Mouse (Mus musculus) midbrain, embryonic 14.5 days (tissue): ENCODE data around the gene Ccdc115. TPM values are rescaled to one million over a fixed set of nuclear protein-coding genes. Genes with fewer than 3 reads are reported as not detected.

Source experiments
- ATAC-seq: fragments of 200-750 bp; cut with Nextera tagmentation; 2 replicates; pipeline ENCODE4 v1.8.0; 2017; ENCODE audit warnings: moderate number of reproducible peaks, moderate library complexity; ENCODE audit not compliant: low FRiP score, low TSS enrichment
- DNase-seq: peaks from one replicate; pipeline ENCODE4 v3.0.0-alpha.2; 2015
- H3K27ac ChIP-seq: fragments of 300-500 bp; sonication (generic); replicated peaks from 2 replicates; pipeline ENCODE4 v1.5.1; 2014; ENCODE audit warnings: mild to moderate bottlenecking, low read depth, low read length, moderate library complexity
- H3K27me3 ChIP-seq: fragments of 300-500 bp; sonication (generic); 2 replicates; pipeline ENCODE4 v1.6.1; 2014; ENCODE audit warnings: low read length, control low read depth, mixed read lengths; ENCODE audit not compliant: control insufficient read depth, insufficient read depth
- H3K36me3 ChIP-seq: fragments of 300-500 bp; sonication (generic); 2 replicates; pipeline ENCODE4 v1.6.1; 2014; ENCODE audit warnings: low read length, control low read depth; ENCODE audit not compliant: control insufficient read depth, insufficient read depth
- H3K4me1 ChIP-seq: fragments of 300-500 bp; sonication (generic); 2 replicates; pipeline ENCODE4 v1.6.1; 2014; ENCODE audit warnings: mild to moderate bottlenecking, antibody characterized with exemption, low read length, control low read depth; ENCODE audit not compliant: control insufficient read depth, insufficient read depth
- H3K4me2 ChIP-seq: fragments of 300-500 bp; sonication (generic); 2 replicates; pipeline ENCODE4 v1.6.1; 2014; ENCODE audit warnings: mild to moderate bottlenecking, low read length, moderate library complexity
- H3K4me3 ChIP-seq: fragments of 300-500 bp; sonication (generic); replicated peaks from 2 replicates; pipeline ENCODE4 v1.5.1; 2014; ENCODE audit warnings: low read depth, low read length
- H3K9ac ChIP-seq: fragments of 300-500 bp; sonication (generic); replicated peaks from 2 replicates; pipeline ENCODE4 v1.6.1; 2014; ENCODE audit warnings: mild to moderate bottlenecking, low read length, moderate library complexity
- H3K9me3 ChIP-seq: fragments of 300-500 bp; sonication (generic); 2 replicates; pipeline ENCODE4 v1.6.1; 2016; ENCODE audit warnings: low read length, control low read depth, mixed read lengths; ENCODE audit not compliant: control insufficient read depth
- WGBS: fragments of 180-500 bp; shearing (Covaris S2); extraction: QIAGEN DNeasy Blood & Tissue Kit; methylation state at CpG from one replicate; pipeline ENCODE4 v1.1.7; 2014; 5-methylcytosine and 5-hydroxymethylcytosine counted together
- polyA plus RNA-seq: library from polyadenylated mRNA; unstranded; fragments of >200 nt; fragmentation: Nextera tagmentation; extraction: Ambion mirVana; gene quantifications from 2 replicates; pipeline ENCODE4 v1.2.1, GENCODE M21; 2014

Gene Ccdc115
- 65.5 and 67.2 TPM in 2 replicates for polyA plus RNA-seq

DNA sequence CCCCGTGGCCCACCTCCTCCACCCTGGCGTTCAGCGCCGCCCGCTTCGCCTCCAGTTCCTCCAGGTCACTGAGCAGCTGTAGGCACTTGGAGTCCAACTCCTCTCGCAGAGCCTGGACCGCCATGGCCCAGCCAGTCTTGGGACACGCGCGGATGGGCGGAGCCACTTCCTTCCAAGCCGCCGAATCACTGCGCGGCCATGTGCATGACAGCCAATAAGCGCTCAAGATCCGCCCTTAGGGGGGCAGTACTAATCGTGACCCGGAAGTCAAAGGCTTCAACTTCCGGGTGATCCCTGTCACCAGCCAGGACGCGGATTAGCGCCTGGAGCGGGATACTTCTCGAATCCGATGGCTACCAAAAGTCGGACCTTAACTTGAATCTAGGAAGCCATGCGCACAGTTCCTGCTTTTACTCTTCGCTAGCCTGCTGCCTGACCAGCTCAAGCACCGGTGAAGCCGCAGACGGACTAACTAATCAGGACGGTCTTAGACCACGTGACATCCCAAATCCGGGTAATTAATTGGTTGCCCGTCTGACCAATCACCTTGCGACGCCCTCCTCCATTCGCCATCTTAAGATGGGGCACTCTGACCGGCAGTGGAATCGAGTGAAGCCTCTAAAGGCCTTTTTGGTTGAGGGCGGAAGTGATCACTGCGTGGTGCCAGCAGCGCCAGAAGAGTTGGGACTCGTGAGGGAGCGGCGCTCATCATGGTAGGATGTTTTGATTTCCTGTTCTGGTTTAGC lies at the start of gene Ccdc115, which contains the start of gene Imp4:
TSS of gene Ccdc115 (minus strand) at position 458 of the 746 bp plus-strand sequence.
TSS of gene Imp4 (plus strand) at position 637 of the 746 bp plus-strand sequence.
- Histone ChIP-seq H3K9me3 (no peaks in the 10 kb centered on the region), H3K36me3 (peaks cover 20% of the 10 kb centered on the region), H3K4me1 (peaks cover 13% of the 10 kb centered on the region; the same call in 1 of the 2 replicates), H3K4me2 (peak within 1 kb of the TSS; percentile 75), H3K27ac (peak within 1 kb of the TSS; percentile 66), H3K27me3 (no peaks in the 10 kb centered on the region), H3K4me3 (peak within 1 kb of the TSS; percentile 78), H3K9ac (peak within 1 kb of the TSS; percentile 58)
- peak; percentile 96 for ATAC-seq
- peak; percentile 100 for DNase-seq
- WGBS, result under 1% methylated on average over 48 of the region's 48 CpGs

DNA sequence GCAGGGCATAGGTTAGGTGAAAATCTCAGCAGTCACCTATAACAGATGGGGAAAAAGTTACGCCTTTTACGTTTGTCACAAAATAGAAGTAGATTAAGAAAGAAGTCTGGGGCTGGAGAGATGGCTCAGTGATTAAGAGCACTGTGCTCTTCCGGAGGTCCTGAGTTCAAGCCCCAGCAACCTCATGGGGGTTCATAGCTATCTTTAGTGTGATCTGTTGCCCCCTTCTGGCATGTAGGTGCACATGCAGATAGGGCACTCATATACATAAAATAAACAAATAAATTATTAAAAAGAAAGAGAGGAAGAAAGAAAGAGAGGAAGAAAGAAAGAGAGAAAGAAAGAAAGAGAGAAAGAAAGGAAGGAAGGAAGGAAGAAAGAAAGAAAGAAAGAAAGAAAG lies 47.9 kb upstream of the Ccdc115 start:
- Histone ChIP-seq H3K27me3 (no peaks in the 10 kb centered on the region), H3K9ac (no peak overlapping the region), H3K27ac (no peak overlapping the region), H3K9me3 (0 out of 2 replicates have a peak, but pooled peaks cover 2% of the 10 kb centered on the region), H3K4me2 (no peak overlapping the region), H3K36me3 (no peaks in the 10 kb centered on the region), H3K4me3 (no peak overlapping the region), H3K4me1 (no peaks in the 10 kb centered on the region)
- WGBS, result 94% methylated on average over 3 of the region's 3 CpGs
- ATAC-seq (no peak), DNase-seq (no peak)

DNA sequence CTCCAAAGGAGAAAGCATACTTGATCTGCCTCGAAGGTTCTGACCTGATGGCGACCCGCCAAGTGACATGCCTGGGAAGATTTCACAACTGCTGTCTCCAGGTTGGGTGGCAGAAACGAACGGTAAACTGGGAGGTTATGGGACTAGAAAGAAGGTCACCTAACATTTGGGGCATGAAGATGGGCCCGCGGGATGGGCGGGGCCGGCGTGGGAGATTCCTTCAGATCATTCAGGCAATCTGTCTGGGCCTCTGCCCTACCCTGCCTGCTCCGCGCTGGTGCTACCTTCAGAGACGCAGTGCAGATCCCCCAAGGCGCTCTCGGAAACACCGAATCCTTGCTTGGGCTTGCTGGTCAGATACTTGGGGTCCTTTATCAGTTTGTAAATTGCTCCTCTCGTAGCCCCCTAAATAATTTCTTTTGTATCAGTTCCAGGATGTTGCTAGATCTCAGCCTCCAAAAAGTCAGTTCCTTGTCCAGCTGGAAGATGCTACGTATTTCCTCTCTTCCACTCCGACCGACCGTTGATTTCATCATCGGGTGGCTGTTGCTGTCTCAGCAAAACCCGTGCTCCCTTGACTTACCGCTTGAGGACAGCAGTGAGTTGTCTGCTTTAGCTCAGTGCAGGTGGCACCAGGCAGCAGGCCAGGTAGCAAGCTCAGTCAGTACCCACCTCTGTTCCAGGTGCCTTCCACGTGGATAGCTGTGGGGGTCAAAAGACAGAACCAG lies 46.2 kb upstream of the Ccdc115 start:
- Histone ChIP-seq H3K4me3 (peak overlapping the region; percentile 30), H3K36me3 (no peaks in the 10 kb centered on the region), H3K4me1 (no peaks in the 10 kb centered on the region), H3K4me2 (peak overlapping the region; percentile 56), H3K9ac (peak overlapping the region; percentile 37; the same call in 1 of the 2 replicates), H3K9me3 (no peaks in the 10 kb centered on the region), H3K27ac (no peak overlapping the region), H3K27me3 (no peaks in the 10 kb centered on the region)
- WGBS, result 10% methylated on average over 25 of the region's 25 CpGs
- DNase-seq (peak; percentile 81), ATAC-seq (no peak; the same call in 1 of the 2 replicates)

DNA sequence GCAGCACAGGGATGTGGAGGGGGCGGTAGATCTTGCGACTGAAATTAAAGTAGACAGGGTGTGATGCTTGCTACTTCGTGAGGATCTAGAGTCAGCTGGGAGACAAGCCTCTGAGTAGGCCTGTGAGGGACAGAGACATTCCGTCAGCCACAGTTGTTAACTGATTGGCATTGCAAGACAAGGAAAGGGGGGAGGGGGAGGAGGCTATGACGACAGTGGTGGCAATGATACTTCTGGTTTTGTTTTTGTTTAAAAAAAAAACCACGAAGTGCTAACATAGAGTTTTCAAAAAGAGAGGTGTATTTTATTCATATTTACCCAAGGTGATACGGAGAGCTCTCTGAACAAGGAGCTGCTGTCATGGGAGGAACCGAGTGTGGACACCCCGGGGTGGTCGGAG lies 45.0 kb upstream of the Ccdc115 start:
- Histone ChIP-seq H3K27me3 (no peaks in the 10 kb centered on the region), H3K9ac (no peak overlapping the region), H3K4me1 (no peaks in the 10 kb centered on the region), H3K27ac (no peak overlapping the region), H3K9me3 (no peaks in the 10 kb centered on the region), H3K4me3 (no peak overlapping the region), H3K36me3 (no peaks in the 10 kb centered on the region), H3K4me2 (no peak overlapping the region)
- WGBS, result 79% methylated on average over 10 of the region's 10 CpGs
- DNase-seq, result no peak
- ATAC-seq, result no peak

DNA sequence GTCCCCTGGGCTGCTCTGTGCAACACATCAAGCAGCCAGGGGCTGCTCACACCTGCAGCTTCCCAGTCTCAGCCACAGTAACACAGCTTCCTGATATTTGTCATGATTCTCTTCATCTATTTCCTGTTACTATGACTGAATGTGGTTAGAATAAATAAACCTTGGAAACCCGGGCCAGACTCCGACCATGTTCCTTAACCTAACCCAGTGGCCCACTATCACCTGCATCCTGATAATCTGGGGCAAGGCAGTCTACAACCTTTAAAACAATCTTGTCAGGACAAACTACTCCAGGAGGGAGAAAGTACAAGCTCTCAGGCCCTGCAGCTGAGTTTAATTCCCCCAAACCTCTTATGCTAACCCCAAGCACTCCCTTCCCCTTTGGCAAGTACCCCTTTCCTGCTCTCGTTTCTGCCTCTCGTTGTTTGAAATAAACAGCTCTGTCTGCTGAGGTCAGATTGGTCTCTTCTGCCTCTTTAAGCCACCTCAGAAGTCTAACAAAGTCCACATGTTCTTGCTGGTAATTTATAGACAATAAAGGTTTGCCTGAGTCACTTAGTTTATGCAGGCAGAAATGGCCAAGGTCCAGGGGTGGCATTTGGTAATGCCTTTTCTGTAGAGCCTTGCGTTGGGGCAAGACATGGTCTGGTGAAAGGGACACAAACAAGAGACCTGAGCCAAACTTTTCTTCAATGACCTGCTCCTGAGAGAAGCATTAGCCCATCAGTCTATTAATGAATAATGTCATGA lies 42.6 kb upstream of the Ccdc115 start:
- H3K4me2 ChIP-seq, result no peak overlapping the region
- H3K36me3 ChIP-seq, result no peaks in the 10 kb centered on the region
- no peak overlapping the region for H3K4me3 ChIP-seq
- WGBS, result 85% methylated on average over 5 of the region's 5 CpGs
- H3K27me3 ChIP-seq, result no peaks in the 10 kb centered on the region
- no peaks in the 10 kb centered on the region for H3K9me3 ChIP-seq
- no peak overlapping the region for H3K9ac ChIP-seq
- ATAC-seq (no peak), DNase-seq (no peak)
- no peaks in the 10 kb centered on the region for H3K4me1 ChIP-seq
- no peak overlapping the region for H3K27ac ChIP-seq

DNA sequence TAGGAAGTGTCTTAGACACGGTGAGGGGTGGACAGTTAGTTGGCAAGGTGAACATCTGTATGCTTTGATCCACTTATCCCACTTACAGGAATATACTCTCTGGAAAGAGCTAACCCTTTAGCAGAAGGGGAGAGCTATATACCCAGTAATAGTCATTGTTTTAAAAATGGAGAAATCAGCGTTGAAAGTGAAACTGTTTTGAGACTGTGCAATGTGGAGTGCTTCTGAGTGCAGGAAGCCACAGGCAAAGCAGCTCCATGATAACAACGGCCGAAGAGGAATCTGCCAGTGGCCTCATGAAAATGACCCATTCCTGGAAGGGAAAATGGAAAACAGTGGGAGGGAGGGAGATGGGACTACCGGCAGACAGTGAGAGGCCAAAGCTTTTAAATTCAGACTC lies 41.3 kb upstream of the Ccdc115 start:
- ATAC-seq, result no peak
- Histone ChIP-seq H3K27me3 (no peaks in the 10 kb centered on the region), H3K4me3 (no peak overlapping the region), H3K4me2 (no peak overlapping the region), H3K27ac (no peak overlapping the region), H3K36me3 (no peaks in the 10 kb centered on the region), H3K4me1 (no peaks in the 10 kb centered on the region), H3K9me3 (no peaks in the 10 kb centered on the region), H3K9ac (no peak overlapping the region)
- 87% methylated on average over 5 of the region's 5 CpGs for WGBS
- no peak for DNase-seq

DNA sequence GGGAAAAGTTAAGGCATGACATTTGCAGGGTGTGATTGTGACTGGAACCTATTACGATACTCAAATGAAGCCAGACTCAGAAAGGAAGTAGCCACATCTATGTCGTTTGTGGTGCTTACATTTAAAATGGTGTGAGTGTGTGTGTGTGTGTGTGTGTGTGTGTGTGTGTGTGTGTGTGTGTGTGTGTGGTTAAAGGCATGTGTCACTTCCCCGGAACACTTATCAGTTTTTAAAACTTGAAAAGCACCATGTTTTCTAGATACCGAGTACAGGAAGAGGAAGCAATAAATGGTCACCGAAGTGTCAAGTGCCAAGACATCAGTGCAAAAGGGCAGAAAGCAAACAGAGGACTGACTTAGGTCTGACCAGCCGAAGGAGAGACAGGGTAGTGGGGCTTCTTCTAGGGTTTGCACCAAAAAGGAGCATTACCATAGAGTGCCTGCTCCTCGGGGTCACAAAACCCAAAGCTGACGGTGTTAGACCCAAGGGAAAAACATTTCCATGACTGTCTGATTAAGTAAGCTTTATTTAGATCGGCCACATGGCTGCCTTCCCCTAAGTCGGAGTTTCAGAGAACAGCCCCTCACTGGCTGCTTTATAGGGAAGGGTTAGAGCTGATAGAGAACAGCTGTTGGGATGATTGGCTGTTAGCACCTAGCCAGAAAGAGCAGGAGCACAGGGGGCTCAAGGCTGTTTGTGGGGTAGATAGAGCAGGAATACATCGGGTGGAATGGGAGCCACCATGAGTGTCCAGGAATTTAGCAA lies 39.6 kb upstream of the Ccdc115 start:
- no peak overlapping the region for H3K4me2 ChIP-seq
- H3K27ac ChIP-seq, result no peak overlapping the region
- H3K4me3 ChIP-seq, result no peak overlapping the region
- DNase-seq, result no peak
- WGBS, result 73% methylated on average over 11 of the region's 11 CpGs
- no peak for ATAC-seq
- no peaks in the 10 kb centered on the region for H3K36me3 ChIP-seq
- H3K9me3 ChIP-seq, result no peaks in the 10 kb centered on the region
- H3K4me1 ChIP-seq, result no peaks in the 10 kb centered on the region
- no peak overlapping the region for H3K9ac ChIP-seq
- H3K27me3 ChIP-seq, result no peaks in the 10 kb centered on the region
